Mouse (Mus musculus): ENCODE results near the gene Abcc9.

Gene Abcc9

DNA sequence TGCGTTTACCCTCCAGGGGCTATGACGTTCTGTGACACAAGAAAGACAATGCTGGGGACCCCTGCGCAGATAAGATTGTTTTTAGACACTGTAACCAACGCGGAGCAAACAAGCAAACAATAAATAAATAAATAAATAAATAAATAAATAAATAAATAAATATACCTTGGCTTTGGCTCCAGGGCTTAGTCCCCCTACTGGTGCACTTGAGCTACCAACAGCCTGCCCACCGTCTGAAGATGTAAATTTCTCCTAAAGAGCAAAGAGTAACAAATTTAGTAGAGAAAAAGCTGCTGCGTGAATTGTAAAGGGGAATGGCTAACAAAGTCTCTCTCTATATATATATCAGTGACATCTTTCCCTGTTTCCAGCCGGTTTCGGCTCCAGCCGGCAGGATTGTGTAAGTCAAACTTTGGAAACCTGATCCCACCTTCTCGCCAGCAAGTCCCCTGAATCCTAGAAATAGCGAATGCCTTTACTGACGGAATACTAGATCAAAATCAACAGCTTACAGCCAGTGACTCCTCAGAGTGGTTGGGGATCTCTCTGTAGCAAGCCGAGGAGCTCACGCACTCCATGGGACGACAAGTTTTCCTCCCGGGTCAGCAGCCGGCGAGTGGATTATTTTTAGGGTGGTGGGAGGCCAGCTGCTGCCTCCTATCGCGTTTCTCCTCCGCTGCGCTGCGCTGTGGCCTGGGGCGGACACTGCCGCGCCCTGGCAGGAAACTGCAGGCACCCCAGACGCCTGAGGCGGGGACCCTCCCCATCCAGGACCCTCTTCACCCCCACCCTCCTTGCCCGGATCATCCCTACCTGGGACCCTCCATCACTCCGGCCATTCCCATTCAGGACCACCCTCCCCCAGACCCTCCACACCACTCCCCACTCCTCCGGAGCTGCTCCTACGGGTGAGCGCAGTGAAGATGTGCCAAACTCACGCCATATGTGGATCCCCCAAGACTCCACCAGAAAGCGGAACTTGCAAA, at the start of gene Abcc9:
TSS of gene Abcc9 (minus strand) at position 664 of the 986 bp plus-strand sequence.
- DNase-seq (ENCODE audit: low spot score): no peak

DNA sequence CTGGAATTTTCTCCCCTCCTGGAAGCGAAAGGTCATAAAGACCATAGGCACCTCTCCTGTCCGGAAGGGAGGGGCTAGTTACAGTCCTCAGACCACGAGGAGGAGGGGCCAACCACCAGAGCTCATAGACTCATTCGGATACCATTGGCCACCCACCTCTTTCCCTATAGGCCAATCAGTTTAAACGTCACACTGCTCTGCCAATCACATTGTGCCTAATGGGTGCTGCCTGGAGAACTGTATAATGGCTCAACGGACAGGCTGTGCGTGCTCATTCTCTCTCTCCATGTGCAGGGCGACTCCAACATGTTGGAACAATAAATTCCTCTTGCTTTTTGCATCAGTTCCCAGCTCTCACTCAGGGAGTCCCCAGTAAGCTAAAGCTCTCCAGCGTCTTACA, 49.2 kb upstream of the Abcc9 start:
- DNase-seq (ENCODE audit: low spot score): no peak

DNA sequence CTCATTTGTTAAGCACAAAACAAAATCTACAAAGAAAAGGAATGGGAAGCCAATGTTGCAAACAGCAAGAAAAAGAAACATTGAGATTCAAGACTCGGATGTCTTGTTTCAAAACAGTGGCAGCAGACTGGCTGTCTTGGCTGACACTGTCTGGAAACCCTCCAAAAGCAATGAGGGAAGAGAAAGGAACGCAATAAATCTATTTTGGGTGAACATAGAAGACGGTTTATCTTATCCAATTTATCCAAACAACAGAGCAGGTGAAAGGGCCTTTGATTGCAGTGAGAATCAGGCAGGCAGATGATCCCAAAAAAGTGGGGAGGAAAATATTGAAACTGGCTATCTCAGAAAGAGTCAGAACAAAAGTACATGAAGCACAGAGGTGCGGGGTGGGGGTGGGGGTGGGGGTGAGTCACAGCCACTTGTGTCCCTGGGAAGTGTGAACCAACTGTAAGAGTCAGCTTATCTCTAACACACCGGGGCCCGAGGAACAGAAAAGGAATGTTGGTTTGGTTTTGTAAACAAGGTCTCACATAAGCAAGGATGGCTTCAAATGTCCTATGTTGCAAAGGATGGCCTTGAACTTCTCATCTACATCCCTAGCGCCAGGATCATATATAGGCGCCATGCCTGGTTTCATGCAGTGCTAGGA, 46.1 kb upstream of the Abcc9 start:
- no peak for DNase-seq (ENCODE audit: low spot score)

DNA sequence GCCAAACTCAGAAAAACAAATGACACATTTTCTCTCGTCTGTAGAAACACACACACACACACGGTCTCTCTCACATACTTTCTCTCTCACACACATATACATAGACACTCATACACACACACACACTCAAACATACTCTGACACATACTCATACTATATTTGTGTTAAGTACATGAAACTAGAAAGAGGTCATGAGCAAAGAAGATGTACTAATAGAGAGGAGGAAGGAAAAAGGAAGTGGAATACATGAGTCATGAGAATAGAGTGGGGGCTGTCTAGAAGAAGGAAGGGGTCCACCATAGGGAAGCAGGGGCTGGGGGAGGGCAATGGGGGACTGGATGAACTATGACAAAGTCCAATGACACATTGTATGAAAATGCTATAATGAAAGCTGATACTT, 45.0 kb upstream of the Abcc9 start:
- DNase-seq (ENCODE audit: low spot score): no peak

DNA sequence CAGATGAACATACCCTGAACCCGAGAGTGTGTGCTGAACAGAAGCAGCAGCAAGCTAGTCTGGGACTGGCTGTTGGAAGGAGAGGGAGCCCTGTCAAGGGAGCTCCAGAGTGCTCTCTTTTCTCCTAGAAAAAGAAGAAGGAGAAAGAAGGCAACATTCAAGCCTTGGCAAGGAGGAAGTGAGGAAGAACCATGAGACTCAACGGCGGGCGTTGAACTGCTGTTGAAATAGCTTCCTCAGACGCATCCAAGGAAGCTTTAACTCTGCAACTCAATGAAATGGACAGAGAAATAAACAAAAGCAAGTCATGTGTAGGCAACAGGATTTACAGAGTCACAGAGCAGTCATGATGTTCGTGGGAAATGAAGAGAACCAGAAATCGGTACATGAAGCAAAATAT, 44.6 kb upstream of the Abcc9 start:
- no peak for DNase-seq (ENCODE audit: low spot score)

DNA sequence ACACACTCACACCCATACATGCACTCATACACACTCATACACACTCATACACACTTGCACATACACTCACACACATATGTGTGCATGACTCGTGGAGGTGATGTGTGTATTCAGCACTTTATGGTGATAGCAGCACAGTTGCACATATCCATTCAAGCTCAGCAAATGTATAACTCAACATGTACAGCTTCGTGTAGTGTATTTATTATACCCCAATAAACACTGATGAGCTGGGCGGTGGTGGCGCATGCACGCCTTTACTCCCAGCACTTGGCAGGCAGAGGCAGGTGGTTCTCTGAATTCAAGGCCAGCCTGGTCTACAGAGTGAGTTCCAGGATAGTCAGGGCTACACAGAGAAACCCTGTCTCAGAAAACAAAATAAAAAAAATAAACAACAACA, 43.4 kb upstream of the Abcc9 start:
- no peak for DNase-seq (ENCODE audit: low spot score)

DNA sequence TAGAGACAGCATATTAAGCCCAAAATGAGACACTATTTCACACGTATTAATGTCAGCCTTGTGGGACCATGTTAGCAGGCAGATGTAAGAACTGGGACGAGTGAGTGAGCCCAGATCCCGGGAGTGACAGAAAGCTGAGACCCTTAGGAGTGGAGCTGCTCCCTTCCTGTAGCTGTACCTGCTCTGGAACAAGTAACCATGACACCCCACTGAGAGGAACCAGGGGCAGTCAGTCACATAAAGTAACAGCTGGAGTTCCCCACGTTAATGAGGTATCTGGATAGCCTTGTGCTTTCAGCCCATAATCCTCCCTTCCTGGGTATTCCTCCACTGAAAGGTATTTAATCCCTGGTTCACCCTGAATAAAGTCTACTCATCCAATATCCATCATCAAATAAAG, 41.1 kb upstream of the Abcc9 start:
- DNase-seq (ENCODE audit: low spot score): no peak

DNA sequence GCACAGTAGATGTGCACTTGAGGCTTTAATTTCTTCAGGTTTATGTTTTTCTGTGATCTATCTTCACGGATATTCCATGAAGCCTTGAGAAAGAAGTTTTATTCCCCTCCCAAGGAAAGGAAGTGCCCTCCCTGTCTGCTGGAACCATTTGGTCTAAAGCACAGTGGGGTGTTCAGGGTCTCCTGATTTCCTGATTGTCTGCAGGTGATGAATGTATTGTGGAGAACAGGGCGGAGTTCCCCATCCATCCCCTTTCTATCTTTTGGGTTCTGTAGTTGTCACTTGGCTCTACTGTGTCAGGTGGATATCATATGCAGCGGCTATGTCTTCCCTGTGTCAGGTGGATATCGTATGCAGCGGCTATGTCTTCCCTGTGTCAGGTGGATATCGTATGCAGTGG, 39.6 kb upstream of the Abcc9 start:
- no peak for DNase-seq (ENCODE audit: low spot score)

DNA sequence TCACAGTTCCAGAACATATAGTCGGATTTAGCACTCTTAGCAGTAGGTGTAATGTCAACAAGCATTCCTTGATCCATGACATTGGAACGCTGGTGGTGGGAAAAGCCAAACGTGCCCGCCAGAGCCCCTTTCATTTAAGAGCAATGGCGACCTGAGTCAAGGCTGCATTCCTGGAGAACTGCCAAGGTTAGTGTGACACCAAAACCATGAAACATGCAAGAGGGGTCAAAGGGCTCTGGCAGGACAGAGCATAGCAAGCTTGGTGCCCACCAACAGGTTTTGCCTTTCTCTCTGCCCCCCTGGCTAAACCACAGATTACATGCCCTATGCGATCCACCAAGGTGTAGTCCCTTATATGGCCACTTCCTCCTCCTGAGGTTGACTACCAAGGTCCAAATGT, 36.5 kb upstream of the Abcc9 start:
- no peak for DNase-seq (ENCODE audit: low spot score)

DNA sequence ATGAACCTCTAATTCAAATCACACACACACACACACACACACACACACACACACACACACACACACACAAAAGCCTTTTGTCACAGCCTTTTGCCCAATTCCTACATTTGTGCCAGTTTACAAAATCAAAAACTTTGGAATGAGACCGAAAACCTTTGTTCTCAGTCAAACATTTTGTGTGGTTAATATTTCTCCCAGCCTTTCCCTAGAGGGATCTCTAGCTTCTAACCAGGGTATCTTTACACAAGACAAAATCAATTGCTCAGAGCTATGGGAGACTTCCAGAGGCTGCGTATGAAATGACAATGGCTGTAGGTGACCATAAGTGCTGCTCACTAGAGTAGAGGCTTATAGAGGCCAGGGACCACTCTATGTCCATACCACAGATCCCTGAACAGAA, 36.1 kb upstream of the Abcc9 start:
- no peak for DNase-seq (ENCODE audit: low spot score)

DNA sequence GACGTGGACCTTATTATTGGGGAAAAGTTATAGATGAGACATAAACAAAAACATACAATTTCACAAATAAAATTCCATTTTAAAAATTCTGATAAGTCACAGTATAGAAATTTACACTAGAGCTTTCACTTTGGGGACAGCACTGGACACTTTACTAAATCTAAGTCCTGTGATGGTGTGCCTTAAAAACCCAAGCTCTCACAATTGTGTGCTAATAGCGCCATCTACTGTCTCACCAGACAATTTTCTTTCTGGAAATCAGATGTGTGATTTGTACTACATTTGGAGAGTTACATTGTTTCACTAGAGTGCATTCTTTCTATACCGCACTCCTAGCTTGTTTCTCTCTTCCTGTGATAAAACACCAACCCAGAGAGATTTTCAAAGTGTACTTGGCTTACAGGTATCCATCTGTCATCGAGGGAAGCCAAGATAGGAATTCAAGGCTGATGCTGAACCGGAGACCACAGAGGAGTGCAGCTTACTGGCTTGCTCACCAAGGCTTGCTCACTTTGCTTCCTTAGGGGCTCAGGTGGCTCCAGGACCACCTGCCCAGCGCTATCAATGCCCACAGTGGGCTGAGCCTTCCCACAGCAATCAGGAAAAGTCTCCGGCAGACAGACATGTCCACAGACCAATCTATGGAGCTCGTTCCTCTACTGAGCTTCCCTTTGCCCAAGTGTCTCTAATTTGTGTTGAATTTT, 33.3 kb upstream of the Abcc9 start:
- DNase-seq (ENCODE audit: low spot score): no peak

DNA sequence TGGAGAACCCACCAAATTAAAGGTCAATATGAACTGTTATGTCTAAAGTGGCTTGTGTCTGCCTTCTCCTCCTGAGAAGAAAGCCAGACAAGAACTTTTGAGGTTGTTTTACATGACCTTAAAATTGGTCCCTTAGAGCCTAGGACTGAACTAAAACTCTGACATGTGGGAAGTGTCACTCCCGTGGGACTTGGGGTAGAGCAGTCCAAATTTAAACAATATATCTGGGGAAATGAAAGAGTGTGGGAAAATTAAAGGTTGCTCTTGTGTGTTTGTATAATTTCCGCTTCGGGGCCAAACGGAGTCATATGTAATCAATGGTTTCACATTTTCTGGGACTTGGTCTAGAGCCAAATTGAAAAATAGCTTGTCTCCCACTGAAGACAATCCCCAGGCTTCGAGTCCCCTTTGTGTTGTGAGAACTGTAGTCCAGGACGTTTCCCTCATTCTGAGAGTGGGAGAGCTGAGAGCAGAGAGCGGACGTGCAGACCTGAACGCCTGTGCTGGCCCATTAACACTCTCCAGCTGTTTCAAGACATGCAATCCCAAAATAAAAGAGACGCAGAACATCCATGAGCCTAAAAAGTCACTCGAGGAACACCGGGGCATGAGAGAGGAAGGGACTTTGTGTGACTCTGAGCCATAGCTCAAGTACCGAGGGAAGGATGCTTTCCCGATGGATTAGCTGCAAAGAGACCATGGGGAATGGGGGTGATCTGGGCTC, 30.6 kb upstream of the Abcc9 start:
- DNase-seq (ENCODE audit: low spot score): no peak

DNA sequence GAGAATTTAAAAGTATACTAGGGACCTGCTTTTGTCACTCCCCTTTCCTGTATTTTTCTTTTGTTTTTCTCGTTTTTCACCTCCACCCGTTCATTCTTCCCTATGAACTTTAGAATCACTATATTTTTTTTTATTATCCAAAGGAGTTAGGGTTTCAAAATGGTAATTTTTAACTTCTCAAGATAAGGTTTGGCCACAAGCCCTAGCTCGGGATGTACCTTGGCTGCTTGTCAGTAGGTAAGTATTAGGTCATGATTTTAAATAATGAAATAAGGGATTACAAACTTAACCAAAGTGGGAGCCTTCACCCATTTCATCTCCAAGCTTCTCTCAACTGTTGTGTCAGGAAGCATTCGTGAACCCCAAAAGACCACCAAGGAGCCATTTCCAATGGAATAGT, 23.9 kb upstream of the Abcc9 start:
- no peak for DNase-seq (ENCODE audit: low spot score)

DNA sequence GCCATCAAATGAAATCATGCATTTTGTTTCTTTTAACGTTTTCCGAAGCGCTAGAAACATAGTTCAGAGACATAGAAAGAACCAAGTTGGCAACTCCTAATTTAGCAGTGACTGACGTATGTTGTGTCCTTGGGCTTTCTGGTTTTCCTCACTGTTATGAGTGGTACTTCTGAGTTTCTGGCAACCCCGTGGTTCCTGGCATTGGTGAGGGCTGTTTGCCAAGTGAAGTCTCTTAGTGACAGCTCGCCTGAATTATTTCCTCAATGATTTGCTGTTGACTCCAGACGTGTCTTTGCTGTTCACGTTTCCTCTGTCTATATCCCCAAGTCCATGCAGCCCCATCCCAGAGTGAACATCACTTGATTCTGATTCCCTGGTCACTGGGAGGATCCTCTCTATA, 19.6 kb upstream of the Abcc9 start:
- DNase-seq (ENCODE audit: low spot score): no peak

DNA sequence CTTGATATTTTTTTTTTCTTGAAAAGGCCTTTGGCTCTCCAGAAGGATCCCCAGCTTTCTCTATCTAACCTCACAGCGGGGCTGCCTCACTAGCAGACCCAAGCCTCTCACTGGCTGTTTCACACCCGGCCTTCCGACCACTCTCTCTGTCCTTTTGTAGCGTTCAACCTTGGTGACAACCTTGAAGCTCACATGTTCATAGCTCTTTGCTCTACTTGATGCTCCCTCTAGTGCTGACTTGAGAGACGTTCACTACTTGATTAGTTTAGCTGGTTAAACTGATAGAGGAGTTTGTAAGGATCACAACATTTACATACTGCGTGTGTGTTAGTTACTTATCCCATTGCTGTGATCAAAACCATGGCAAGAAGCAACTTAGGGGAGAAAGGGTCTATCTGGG, 18.5 kb upstream of the Abcc9 start:
- DNase-seq (ENCODE audit: low spot score): no peak

DNA sequence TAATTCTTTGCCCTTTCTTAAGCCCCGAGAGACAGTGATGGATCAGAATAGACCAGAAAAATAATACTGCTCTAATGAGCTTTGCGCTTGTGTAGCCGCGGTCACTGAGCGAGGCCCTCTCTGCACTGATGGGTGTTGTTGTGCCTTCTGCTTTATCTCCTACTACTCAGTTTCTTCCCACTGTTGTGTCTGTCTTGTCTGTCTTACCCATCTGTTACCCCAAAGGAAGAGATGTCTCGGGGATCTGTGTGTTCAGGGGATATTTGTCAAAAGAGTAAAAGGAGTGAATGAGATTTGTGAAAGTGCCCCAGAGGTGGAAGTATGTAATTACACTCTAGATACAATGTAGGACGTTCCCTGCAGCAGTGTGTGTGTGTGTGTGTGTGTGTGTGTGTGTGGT, 16.1 kb upstream of the Abcc9 start:
- no peak for DNase-seq (ENCODE audit: low spot score)

DNA sequence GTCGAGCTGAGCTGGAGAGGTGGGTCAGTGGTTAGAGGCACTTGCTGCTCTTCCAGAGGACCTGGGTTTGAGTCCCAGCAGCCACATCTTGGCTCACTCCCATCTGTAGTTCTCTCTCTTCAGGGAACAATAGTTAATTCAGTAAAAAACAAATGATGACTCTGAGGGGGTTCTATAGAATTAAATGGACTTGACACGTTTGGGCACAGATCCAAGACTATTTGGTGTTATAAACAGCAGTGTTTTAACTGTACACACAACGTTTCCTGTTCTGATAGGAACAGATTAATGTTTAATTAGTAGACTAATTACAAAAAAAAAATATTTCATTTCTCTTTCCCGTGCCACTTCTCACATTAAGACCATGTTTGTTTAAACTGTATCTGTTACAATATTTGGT, 15.1 kb upstream of the Abcc9 start:
- no peak for DNase-seq (ENCODE audit: low spot score)

DNA sequence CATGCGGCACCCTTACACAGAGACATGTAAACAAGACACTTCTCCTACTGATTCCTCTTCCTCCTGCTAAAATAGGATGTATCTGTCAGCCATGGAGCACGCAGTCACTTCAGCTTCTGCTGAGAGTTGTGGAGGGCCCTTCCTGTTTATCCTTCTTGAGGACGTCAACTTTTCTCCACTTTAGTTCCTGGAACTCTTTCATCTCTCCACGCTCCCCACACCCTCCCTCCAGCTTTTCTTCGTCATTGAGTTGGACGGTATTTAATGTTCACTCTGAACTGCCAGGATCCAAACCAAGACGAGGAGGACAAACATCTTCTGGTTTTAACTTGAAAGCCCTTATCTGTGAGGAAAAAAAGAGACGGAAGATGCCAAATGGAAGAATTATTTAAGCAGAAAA, 12.9 kb upstream of the Abcc9 start:
- DNase-seq (ENCODE audit: low spot score): no peak

DNA sequence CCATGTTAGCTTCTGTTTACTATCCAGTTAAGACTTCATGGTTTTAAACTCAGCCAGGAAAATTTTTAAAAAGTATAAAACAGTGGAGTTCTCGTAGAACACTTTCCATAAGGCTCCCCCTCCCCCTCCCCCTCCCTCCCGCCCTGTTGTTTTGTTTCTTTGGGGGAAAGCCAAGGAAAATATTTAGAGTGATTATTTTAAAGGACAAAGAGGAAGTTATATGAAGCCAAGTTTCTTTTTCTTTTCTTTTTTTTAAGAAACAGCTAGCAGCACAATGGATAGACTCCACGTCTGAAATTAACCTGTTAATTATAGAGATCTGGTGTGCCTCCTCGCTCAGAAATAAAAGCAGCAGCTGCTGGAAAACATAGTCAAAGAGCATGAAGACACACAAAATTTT, 9.0 kb upstream of the Abcc9 start:
- no peak for DNase-seq (ENCODE audit: low spot score)

DNA sequence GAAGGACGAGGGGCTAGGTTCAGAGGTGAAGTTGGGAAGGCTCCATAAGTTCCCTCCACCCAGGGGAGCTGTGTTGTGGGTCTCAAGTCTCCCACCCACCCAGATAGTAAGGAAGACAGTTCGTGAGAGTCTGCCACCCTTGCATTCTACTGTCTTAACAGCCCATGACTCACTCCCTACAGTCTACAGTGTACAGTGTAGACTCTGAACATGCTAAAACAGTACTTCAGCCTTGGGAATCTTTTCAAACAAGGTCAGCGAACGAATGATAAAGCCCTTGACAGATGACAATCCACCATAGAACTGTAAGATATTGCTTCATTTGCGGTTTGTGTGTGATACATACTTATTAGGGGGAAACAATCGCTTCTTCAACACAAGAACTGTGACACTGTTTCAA, 8.6 kb upstream of the Abcc9 start:
- no peak for DNase-seq (ENCODE audit: low spot score)

DNA sequence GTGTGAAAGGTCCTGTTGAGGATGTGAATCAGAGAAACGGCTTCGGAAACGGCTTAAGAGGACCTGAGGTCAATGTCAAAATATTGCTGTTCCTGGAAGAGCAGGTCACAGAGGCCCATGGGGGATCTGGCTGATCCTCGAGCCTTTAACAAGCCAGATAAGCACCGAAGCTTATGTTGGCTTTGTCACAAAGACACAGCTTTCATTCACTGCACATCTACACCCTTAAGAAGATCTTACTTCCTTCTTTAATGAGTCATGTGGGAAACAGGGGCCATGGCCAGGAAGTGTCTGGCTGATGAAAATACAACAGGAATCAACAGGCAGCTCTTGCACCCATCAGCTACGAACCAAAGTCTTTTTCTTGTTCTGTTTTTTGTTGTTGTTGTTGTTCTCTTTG, 6.3 kb upstream of the Abcc9 start:
- no peak for DNase-seq (ENCODE audit: low spot score)

DNA sequence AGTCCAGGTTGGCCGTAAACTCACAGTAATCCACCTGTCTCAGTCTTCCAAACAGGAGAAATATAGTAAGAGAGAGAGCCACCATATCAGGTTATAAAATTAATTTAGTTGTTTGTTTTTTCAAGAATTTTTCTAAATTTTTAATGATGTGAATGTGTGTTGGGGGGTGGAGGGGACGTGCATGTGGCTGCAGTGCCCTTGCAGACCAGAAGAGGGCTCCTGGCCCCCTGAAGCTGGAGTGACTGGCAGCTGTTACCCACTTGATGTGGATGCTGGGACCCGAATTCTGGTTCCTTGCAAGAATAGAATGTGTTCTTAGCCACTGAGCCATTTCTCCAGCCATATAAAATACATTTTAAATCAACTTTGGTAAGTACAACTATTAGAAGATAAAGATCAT, 4.6 kb upstream of the Abcc9 start:
- DNase-seq (ENCODE audit: low spot score): no peak

Measured in urinary bladder, postnatal 25 days (tissue).